Mouse (Mus musculus) stomach, embryonic 14.5 days (tissue): ENCODE measurements at regions not wholly inside any gene's neighbourhood (a gene's known extent, or its start where the extent isn't known, plus 50 kb on each side); places are given as distances from the start of the nearest gene placed in this dataset.

Experiments
- ATAC-seq: fragments of 200-750 bp; cut with Nextera tagmentation; 2 replicates; pipeline ENCODE4 v1.8.0; 2017; ENCODE audit warnings: low read depth, moderate TSS enrichment; ENCODE audit not compliant: insufficient number of reproducible peaks, insufficient read depth, low FRiP score
- H3K27ac ChIP-seq: fragments of 300-500 bp; sonication (generic); 2 replicates; pipeline ENCODE4 v1.5.1; 2014; ENCODE audit warnings: mild to moderate bottlenecking, low read length, moderate library complexity, mixed read lengths
- H3K27me3 ChIP-seq: fragments of 300-500 bp; sonication (generic); 2 replicates; pipeline ENCODE4 v1.6.1; 2014; ENCODE audit warnings: low read length, control low read depth, mixed read lengths; ENCODE audit not compliant: control insufficient read depth, insufficient read depth
- H3K36me3 ChIP-seq: fragments of 300-500 bp; sonication (generic); 2 replicates; pipeline ENCODE4 v1.6.1; 2014; ENCODE audit warnings: mild to moderate bottlenecking, control low read depth, low read length, moderate library complexity, mixed read lengths; ENCODE audit not compliant: control insufficient read depth, insufficient read depth
- H3K4me1 ChIP-seq: fragments of 300-500 bp; sonication (generic); 2 replicates; pipeline ENCODE4 v1.6.1; 2014; ENCODE audit warnings: low read length, control low read depth, mixed read lengths; ENCODE audit not compliant: control insufficient read depth, insufficient read depth
- H3K4me2 ChIP-seq: fragments of 300-500 bp; sonication (generic); replicated peaks from 2 replicates; pipeline ENCODE4 v1.6.1; 2014; ENCODE audit warnings: low read depth, low read length, control low read depth
- H3K4me3 ChIP-seq: fragments of 300-500 bp; sonication (generic); 2 replicates; pipeline ENCODE4 v1.5.1; 2014; ENCODE audit warnings: low read depth, low read length, control low read depth
- H3K9ac ChIP-seq: fragments of 300-500 bp; sonication (generic); replicated peaks from 2 replicates; pipeline ENCODE4 v1.6.1; 2014; ENCODE audit warnings: low read depth, mild to moderate bottlenecking, control low read depth, low read length, moderate library complexity, mixed read lengths
- H3K9me3 ChIP-seq: fragments of 300-500 bp; sonication (generic); 2 replicates; pipeline ENCODE4 v1.6.1; 2016; ENCODE audit warnings: low read depth, low read length, control low read depth; ENCODE audit not compliant: control insufficient read depth
- WGBS: fragments of 180-500 bp; shearing (Covaris S2); extraction: QIAGEN DNeasy Blood & Tissue Kit; methylation state at CpG from one replicate; pipeline ENCODE4 v1.1.7; 2014; 5-methylcytosine and 5-hydroxymethylcytosine counted together

GRCm38 (mm10) chr16:30677896-30678707 is 78.6 kb downstream of the Fam43a start:
- no peak overlapping the region for H3K4me2 ChIP-seq
- H3K27me3 ChIP-seq = no peaks in the 10 kb centered on the region
- no peak for ATAC-seq
- no peaks in the 10 kb centered on the region for H3K36me3 ChIP-seq
- H3K4me3 ChIP-seq = no peak overlapping the region
- 82% methylated on average over 7 of the region's 7 CpGs for WGBS
- no peak overlapping the region for H3K9ac ChIP-seq
- H3K9me3 ChIP-seq = no peaks in the 10 kb centered on the region
- no peak overlapping the region for H3K27ac ChIP-seq
- H3K4me1 ChIP-seq = no peaks in the 10 kb centered on the region

- H3K4me1 ChIP-seq = no peaks in the 10 kb centered on the region
- H3K36me3 ChIP-seq = no peaks in the 10 kb centered on the region
- WGBS = 75% methylated on average over 9 of the region's 9 CpGs
- H3K4me2 ChIP-seq = no peak overlapping the region
- no peak for ATAC-seq
- no peak overlapping the region for H3K9ac ChIP-seq
- H3K4me3 ChIP-seq = no peak overlapping the region
- no peak overlapping the region for H3K27ac ChIP-seq
- no peaks in the 10 kb centered on the region for H3K27me3 ChIP-seq
- no peaks in the 10 kb centered on the region for H3K9me3 ChIP-seq
Observed at GRCm38 (mm10) chr16:30678708-30679492, 79.4 kb downstream of the Fam43a start.

- Histone ChIP-seq H3K4me1 (no peaks in the 10 kb centered on the region), H3K9ac (no peak overlapping the region), H3K9me3 (no peaks in the 10 kb centered on the region), H3K36me3 (no peaks in the 10 kb centered on the region), H3K4me3 (no peak overlapping the region), H3K27me3 (no peaks in the 10 kb centered on the region), H3K27ac (no peak overlapping the region), H3K4me2 (no peak overlapping the region)
- no peak for ATAC-seq
- 80% methylated on average over 3 of the region's 3 CpGs for WGBS
Observed at GRCm38 (mm10) chr16:30679493-30679811, 79.9 kb downstream of the Fam43a start.

- H3K36me3 ChIP-seq = no peaks in the 10 kb centered on the region
- WGBS = 91% methylated on average over 4 of the region's 4 CpGs
- H3K9ac ChIP-seq = no peak overlapping the region
- H3K4me1 ChIP-seq = no peaks in the 10 kb centered on the region
- H3K4me3 ChIP-seq = no peak overlapping the region
- no peaks in the 10 kb centered on the region for H3K9me3 ChIP-seq
- no peak for ATAC-seq
- H3K27me3 ChIP-seq = no peaks in the 10 kb centered on the region
- no peak overlapping the region for H3K4me2 ChIP-seq
- H3K27ac ChIP-seq = no peak overlapping the region
Observed at GRCm38 (mm10) chr16:30681421-30681820, 81.9 kb downstream of the Fam43a start.

GRCm38 (mm10) chr16:30683986-30684385 is 84.5 kb downstream of the Fam43a start:
- H3K4me3 ChIP-seq = no peak overlapping the region
- no peaks in the 10 kb centered on the region for H3K36me3 ChIP-seq

GRCm38 (mm10) chr16:30686536-30686935 is 87.0 kb downstream of the Fam43a start:
- Histone ChIP-seq H3K4me1 (no peaks in the 10 kb centered on the region), H3K9ac (no peak overlapping the region), H3K36me3 (no peaks in the 10 kb centered on the region), H3K9me3 (no peaks in the 10 kb centered on the region), H3K4me2 (no peak overlapping the region), H3K4me3 (no peak overlapping the region), H3K27me3 (no peaks in the 10 kb centered on the region), H3K27ac (no peak overlapping the region)
- 72% methylated on average over 6 of the region's 6 CpGs for WGBS
- no peak for ATAC-seq

More at GRCm38 (mm10) chr16:30683986-30684385, 84.5 kb downstream of the Fam43a start:
- no peaks in the 10 kb centered on the region for H3K4me1 ChIP-seq
- H3K4me2 ChIP-seq = no peak overlapping the region
- H3K27ac ChIP-seq = no peak overlapping the region
- WGBS = 85% methylated on average over 3 of the region's 3 CpGs
- no peak for ATAC-seq
- no peaks in the 10 kb centered on the region for H3K27me3 ChIP-seq
- no peak overlapping the region for H3K9ac ChIP-seq
- H3K9me3 ChIP-seq = no peaks in the 10 kb centered on the region

- ATAC-seq = no peak
- H3K27ac ChIP-seq = no peak overlapping the region
- H3K4me2 ChIP-seq = no peak overlapping the region
- no peak overlapping the region for H3K4me3 ChIP-seq
- H3K4me1 ChIP-seq = no peaks in the 10 kb centered on the region
- no peaks in the 10 kb centered on the region for H3K36me3 ChIP-seq
- H3K27me3 ChIP-seq = no peaks in the 10 kb centered on the region
- H3K9ac ChIP-seq = no peak overlapping the region
- no peaks in the 10 kb centered on the region for H3K9me3 ChIP-seq
- WGBS = 80% methylated on average over 6 of the region's 6 CpGs
Observed at GRCm38 (mm10) chr16:30687225-30687624, 87.7 kb downstream of the Fam43a start.

- no peak overlapping the region for H3K9ac ChIP-seq
- no peak overlapping the region for H3K27ac ChIP-seq
- ATAC-seq = no peak
- no peaks in the 10 kb centered on the region for H3K4me1 ChIP-seq
- no peak overlapping the region for H3K4me3 ChIP-seq
- H3K36me3 ChIP-seq = no peaks in the 10 kb centered on the region
- WGBS = 68% methylated on average over 8 of the region's 8 CpGs
- no peak overlapping the region for H3K4me2 ChIP-seq
- H3K9me3 ChIP-seq = no peaks in the 10 kb centered on the region
- H3K27me3 ChIP-seq = no peaks in the 10 kb centered on the region
Observed at GRCm38 (mm10) chr16:30687682-30688081, 88.2 kb downstream of the Fam43a start.
